Mouse (Mus musculus): Measurements from ENCODE around the gene Gbgt1. TPM values are rescaled to one million over a fixed set of nuclear protein-coding genes. Genes with fewer than 3 reads are reported as not detected.

Gene Gbgt1
- polyA plus RNA-seq (2012; rRNA removed; ENCODE audit: low replicate concordance), result 5.1 and 7.1 TPM in 2 replicates

DNA sequence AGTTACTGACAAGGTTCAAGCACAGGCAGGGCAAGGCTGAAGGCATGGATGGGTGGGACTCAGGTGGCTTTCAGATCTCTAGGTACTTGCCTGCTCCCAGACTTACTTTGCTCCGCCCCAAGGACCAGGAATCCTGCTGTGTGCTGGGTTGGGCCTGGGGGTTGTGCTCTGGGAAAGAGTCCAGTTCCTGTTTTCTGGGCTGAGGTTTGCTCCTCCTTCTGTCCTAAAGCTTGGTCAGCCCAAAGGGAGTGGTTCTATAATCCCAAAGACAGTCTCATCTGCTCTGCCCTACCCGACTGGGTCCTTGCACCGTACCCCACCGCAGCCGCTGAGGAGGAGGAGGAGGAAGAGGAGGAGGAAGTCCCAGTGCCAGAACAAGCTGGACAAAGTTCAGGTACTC lies at the start of gene Gbgt1:
Gbgt1 (plus strand) TSS at position 221 of the 400 bp plus-strand sequence.

DNA sequence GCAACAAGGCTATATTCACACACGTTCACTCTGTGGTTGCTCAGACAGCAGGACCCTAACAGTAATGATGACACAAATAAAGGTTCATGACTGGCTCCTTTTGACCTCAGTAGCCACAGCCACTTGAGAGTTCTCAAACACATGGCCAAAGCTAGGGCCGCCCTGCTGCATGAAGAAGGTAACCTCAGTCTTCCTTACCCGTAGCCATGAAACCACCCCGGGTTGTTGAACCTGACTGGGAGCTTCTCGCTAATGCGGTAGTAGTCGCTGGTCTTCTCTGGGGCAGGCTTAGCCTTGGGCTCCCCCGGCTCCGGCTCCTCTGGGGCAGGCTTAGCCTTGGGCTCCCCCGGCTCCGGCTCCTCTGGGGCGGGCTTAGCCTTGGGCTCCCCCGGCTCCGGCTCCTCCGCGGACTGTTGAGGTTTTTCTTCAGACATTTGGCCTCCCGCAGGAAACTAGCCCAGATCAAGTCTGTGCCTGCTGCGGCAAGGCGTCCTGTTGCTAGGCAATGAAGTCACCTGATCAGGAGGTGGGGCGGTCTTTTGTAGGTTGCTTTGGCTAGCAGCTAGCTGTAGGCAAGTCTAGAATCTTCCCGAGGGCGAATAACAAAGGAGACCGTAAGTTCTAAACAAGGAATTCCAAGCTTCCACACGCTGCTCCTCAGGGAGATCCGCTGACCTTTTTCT lies 30.7 kb upstream of the Gbgt1 start, which contains the start of gene 1700007K13Rik:
1700007K13Rik (minus strand) TSS at position 497 of the 683 bp plus-strand sequence.

DNA sequence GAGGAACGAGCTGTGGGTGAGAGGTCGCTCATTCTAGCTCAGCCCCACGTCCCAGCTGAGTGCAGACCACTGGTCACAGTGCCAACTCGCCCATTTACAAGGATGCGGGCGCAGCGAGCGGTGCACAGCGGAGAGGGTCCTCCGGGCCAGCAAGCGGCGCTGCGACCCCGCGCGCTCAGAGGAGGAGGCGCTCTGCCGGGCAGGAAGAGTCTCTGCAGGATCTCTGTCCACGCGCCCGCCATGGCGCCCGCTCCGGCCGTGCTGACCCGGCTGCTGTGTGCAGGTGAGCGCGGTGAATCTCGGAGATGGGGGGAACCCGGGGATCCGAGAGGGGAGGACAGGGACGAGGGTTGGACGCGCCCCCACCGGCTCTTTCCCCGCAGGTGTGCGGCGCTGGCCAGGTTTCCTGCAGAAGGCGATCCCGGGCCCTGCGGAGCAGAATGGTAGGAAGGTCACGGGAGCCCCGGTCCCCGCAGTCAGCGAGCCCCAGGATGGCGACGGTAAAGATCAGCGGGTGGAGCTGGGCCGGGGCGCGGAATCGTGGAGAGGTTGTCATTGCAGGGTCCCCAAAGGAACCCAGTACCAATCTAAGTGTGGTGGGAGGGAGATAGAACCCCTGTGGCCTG lies 28.7 kb upstream of the Gbgt1 start, which contains the start of gene Mrps2:
Mrps2 (plus strand) TSS at position 207 of the 626 bp plus-strand sequence.

DNA sequence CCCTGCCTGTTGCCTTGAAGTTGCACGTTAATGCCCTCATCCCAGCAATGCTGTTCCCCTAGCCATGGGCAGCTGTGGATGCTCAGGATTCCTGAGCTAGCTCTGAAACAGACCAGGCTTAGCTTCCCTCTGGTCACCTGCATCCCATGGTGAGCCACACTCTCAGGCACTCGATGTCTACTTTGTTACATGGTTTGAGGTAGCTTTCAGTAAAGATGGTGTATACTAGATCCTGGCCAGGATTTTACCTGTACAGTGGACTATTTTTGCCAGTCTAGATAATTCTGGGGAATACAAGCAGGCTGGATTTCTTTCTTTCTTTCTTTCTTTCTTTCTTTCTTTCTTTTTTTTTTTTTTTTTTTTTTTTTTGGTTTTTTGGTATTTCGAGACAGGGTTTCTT lies 9.1 kb downstream of the Gbgt1 start, which contains the start of gene Gm10134:
Gm10134 (plus strand) TSS at position 301 of the 400 bp plus-strand sequence.

DNA sequence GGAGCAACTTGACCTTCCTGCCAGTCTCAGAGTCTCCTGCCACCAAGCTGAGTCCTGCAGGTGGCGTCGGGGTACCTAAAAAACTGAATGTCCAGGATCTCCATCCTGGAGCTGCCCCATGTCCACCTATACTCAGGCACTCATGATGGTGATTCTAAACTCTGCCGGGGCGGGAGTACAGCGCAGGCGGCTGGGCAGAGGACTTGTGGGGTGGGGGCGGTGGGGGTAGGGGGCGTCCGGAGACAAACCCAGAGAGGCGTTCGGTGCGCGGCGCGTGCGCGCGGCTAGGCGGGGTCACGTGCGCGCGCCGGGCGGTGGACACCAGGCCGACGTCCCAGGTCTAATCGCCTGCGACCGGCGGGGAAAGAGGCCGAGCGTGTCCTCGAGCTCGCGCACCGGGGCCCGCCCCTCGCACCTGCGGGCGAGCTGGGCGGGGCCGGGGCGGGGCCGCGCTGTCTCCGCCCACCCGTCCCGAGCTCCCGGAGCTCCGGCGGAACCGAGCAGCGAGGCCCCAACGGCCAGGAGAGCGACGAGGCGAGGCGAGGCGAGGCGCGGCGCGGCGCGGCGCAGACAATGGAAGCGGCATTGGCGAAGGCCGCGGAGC lies 16.2 kb downstream of the Gbgt1 start, which contains the start of gene Ralgds:
Ralgds (plus strand) TSS at position 328 of the 604 bp plus-strand sequence.

Other genes with a start within 250 kb of the Gbgt1 start
- gene Ppp1r26, start 50.1 kb upstream of the Gbgt1 start, polyA plus RNA-seq (2012; rRNA removed; ENCODE audit: low replicate concordance), result 2.0 and 2.5 TPM in 2 replicates
- gene 1700007K13Rik, start 30.6 kb upstream of the Gbgt1 start, polyA plus RNA-seq (2012; rRNA removed; ENCODE audit: low replicate concordance), result not detected in 2 replicates
- 38.9 and 62.1 TPM in 2 replicates for gene Mrps2, start 28.8 kb upstream of the Gbgt1 start, polyA plus RNA-seq (2012; rRNA removed; ENCODE audit: low replicate concordance)
- 0.91 and 1.1 TPM in 2 replicates for gene Gm10134, start 9.2 kb downstream of the Gbgt1 start, polyA plus RNA-seq (2012; rRNA removed; ENCODE audit: low replicate concordance)
- gene Ralgds, start 16.2 kb downstream of the Gbgt1 start, polyA plus RNA-seq (2012; rRNA removed; ENCODE audit: low replicate concordance), result 98.0 and 131 TPM in 2 replicates
- 0.12 and 0.56 TPM in 2 replicates for gene Cel, start 66.5 kb downstream of the Gbgt1 start, polyA plus RNA-seq (2012; rRNA removed; ENCODE audit: low replicate concordance)
- 16.5 and 25.6 TPM in 2 replicates for gene Gtf3c5, start 86.9 kb downstream of the Gbgt1 start, polyA plus RNA-seq (2012; rRNA removed; ENCODE audit: low replicate concordance)
- gene Gfi1b, start 125.1 kb downstream of the Gbgt1 start, polyA plus RNA-seq (2012; rRNA removed; ENCODE audit: low replicate concordance), result 1.9 and 2.4 TPM in 2 replicates
- gene Tsc1, start 144.3 kb downstream of the Gbgt1 start, polyA plus RNA-seq (2012; rRNA removed; ENCODE audit: low replicate concordance), result 12.6 and 27.1 TPM in 2 replicates
- gene Spaca9, start 202.8 kb downstream of the Gbgt1 start, polyA plus RNA-seq (2012; rRNA removed; ENCODE audit: low replicate concordance), result 1.6 and 2.7 TPM in 2 replicates
- 0.73 and 1.3 TPM in 2 replicates for gene Ak8, start 203.3 kb downstream of the Gbgt1 start, polyA plus RNA-seq (2012; rRNA removed; ENCODE audit: low replicate concordance)